Mouse (Mus musculus): Measurements from ENCODE around the gene Psme2.

GRCm38 (mm10) chr14:55571760-55572159, 19.2 kb downstream of the Psme2 start:
- TF ChIP-seq GATA1 (IDR thresholded peaks at IDR 0.05; ENCODE audit: borderline replicate concordance, low read length) = no peak
- TF ChIP-seq FLI1 (IDR thresholded peaks at IDR 0.05; ENCODE audit: low read length) = no peak

All from megakaryocyte, embryonic 14.5 days (primary cell).